Mouse (Mus musculus) ES-E14 (cell line): ENCODE data around the gene Asphd2.

Experiments used
- CHD2 ChIP-seq: IDR thresholded peaks from 2 replicates; pipeline ENCODE4 v1.6.1; 2014; ENCODE audit warnings: mild to moderate bottlenecking, low read depth, low read length, inconsistent platforms
- HCFC1 ChIP-seq: IDR thresholded peaks from 2 replicates; pipeline ENCODE4 v1.6.1; 2012; ENCODE audit warnings: low read length, inconsistent platforms, borderline replicate concordance; ENCODE audit not compliant: insufficient read depth
- ZNF384 ChIP-seq: IDR thresholded peaks from 2 replicates; pipeline ENCODE4 v1.6.1; 2012; ENCODE audit warnings: low read depth, low read length, inconsistent platforms

- no peak for TF ChIP-seq ZNF384
- TF ChIP-seq CHD2: no peak
- TF ChIP-seq HCFC1: no peak
These were observed 1.4 kb upstream of the Asphd2 start for GRCm38 (mm10) chr5:112396066-112396465.
